Mouse (Mus musculus) heart, adult 2 months (tissue): ENCODE measurements around the gene Rnf34.

Experiments
- CTCF ChIP-seq: fragments of 200-600 bp; IDR thresholded peaks from 2 replicates; pipeline ENCODE4 v1.8.1; 2022; ENCODE audit warnings: antibody characterized with exemption, mild to moderate bottlenecking, moderate library complexity
- EP300 ChIP-seq: fragments of 200-500 bp; IDR thresholded peaks from 2 replicates; pipeline ENCODE4 v1.6.1; 2011; ENCODE audit warnings: low read depth, low read length, control low read depth; ENCODE audit not compliant: insufficient read depth

- TF ChIP-seq EP300 (no peak), CTCF (no peak)
Measured at GRCm38 (mm10) chr5:122893270-122893669, 43.4 kb downstream of the Rnf34 start.
